Mouse (Mus musculus): ENCODE data around the gene Rc3h2. TPM values are rescaled to one million over a fixed set of nuclear protein-coding genes. Genes with fewer than 3 reads are reported as not detected.

The Rc3h2 gene
- total and polyA plus RNA-seq, 3 experiments, result 5.7 to 7.9 (median 6.2) TPM

- no peak for TF ChIP-seq RAD21 (IDR thresholded peaks at IDR 0.05; ENCODE audit: low read depth, low read length)
These were observed at the start of gene Rc3h2 (continued) for GRCm38 (mm10) chr2:37422306-37423304.

GRCm38 (mm10) chr2:37466266-37466665 lies 43.6 kb upstream of the Rc3h2 start:
- Histone ChIP-seq H3K9ac (ENCODE audit: insufficient read depth, low read depth) (no peak overlapping the region), H3K4me3 (replicated peaks in 1 of 3; ENCODE audit: low read depth in 2 of 3, low read length in 2 of 3, poor library complexity in 1 of 3) (no peak overlapping the region), H3K4me2 (ENCODE audit: insufficient read depth, low read depth, poor library complexity, severe bottlenecking) (no peak overlapping the region), H3K27ac (ENCODE audit: insufficient read depth, low read depth) (no peak overlapping the region), H3K79me2 (replicated peaks; ENCODE audit: control insufficient read depth, extremely low read depth, insufficient read depth, poor library complexity, severe bottlenecking) (peaks cover 7% of the 10 kb centered on the region), H3K36me3 (replicated peaks in 1 of 2; ENCODE audit: control insufficient read depth in 1 of 2, insufficient read depth in 1 of 2, low read length in 1 of 2) (peaks cover 3 to 17% of the 10 kb centered on the region in 2 experiments), H3K27me3 (replicated peaks) (no peaks in the 10 kb centered on the region), H3K4me1 (ENCODE audit: control insufficient read depth in 1 of 2, insufficient read depth in 2 of 2) (no peaks in the 10 kb centered on the region; a peak in 1 of 4 replicates), H3K9me3 (replicated peaks; ENCODE audit: low read length) (no peaks in the 10 kb centered on the region)
- dilution Hi-C loops (cut with MboI; ENCODE audit: extremely low pct_ligation_motif_present, extremely low pct_unique_long_range_greater_than_20kb, low sequenced_read_pairs), result no loop called here
- in situ Hi-C loops (cut with MboI; ENCODE audit: low pct_ligation_motif_present, low pct_unique_long_range_greater_than_20kb, low sequenced_read_pairs), result no loop called here
- DNase-seq (ENCODE audit: extremely low read depth), result no peak
- no peak for TF ChIP-seq CHD1 (IDR thresholded peaks at IDR 0.05; ENCODE audit: low read depth, low read length)
- no peak for TF ChIP-seq EP300 (IDR thresholded peaks at IDR 0.05; ENCODE audit: low read length)
- TF ChIP-seq CTCF (conservative IDR thresholded peaks at IDR 0.05 in 1 of 2, IDR thresholded peaks at IDR 0.05 in 1 of 2; ENCODE audit: low read depth in 2 of 2, low read length in 2 of 2), result no peak
- no peak for TF ChIP-seq MAFK (IDR thresholded peaks at IDR 0.05; ENCODE audit: insufficient replicate concordance, low read length)
- TF ChIP-seq SMC3 (IDR thresholded peaks at IDR 0.05; ENCODE audit: low read depth, low read length), result no peak
- TF ChIP-seq KAT2A (IDR thresholded peaks at IDR 0.05; ENCODE audit: insufficient replicate concordance, low read length), result no peak
- TF ChIP-seq MEF2A (IDR thresholded peaks at IDR 0.05; ENCODE audit: borderline replicate concordance, low read depth, low read length), result no peak
- TF ChIP-seq IRF4 (IDR thresholded peaks at IDR 0.05; ENCODE audit: low read depth, low read length), result no peak
- no peak for TF ChIP-seq ETS1 (conservative IDR thresholded peaks at IDR 0.05; ENCODE audit: low read depth, low read length)
- no peak for TF ChIP-seq NELFE (IDR thresholded peaks at IDR 0.05; ENCODE audit: low read depth, low read length)
- no peak for TF ChIP-seq BHLHE40 (IDR thresholded peaks at IDR 0.05; ENCODE audit: low read depth, low read length)
- TF ChIP-seq PAX5 (IDR thresholded peaks at IDR 0.05; ENCODE audit: low read length), result no peak
- no peak for TF ChIP-seq SIN3A (IDR thresholded peaks at IDR 0.05; ENCODE audit: low read length)
- TF ChIP-seq ZC3H11A (IDR thresholded peaks at IDR 0.05; ENCODE audit: low read depth, low read length), result no peak
- no peak for TF ChIP-seq RAD21 (IDR thresholded peaks at IDR 0.05; ENCODE audit: low read depth, low read length)
- TF ChIP-seq USF1 (IDR thresholded peaks at IDR 0.05; ENCODE audit: low read depth, low read length), result no peak
- no peak for TF ChIP-seq RCOR1 (conservative IDR thresholded peaks at IDR 0.05; ENCODE audit: low read depth, low read length)

Data from CH12.LX (cell line).